Mouse (Mus musculus) bone marrow, adult 2 months (tissue): ENCODE measurements around the gene Nipal1.

ENCODE experiments used
- CTCF ChIP-seq: fragments of 200-500 bp; IDR thresholded peaks from 2 replicates; pipeline ENCODE4 v1.5.1; 2011; ENCODE audit warnings: low read length, control low read depth; ENCODE audit not compliant: control insufficient read depth, insufficient read depth
- POLR2A ChIP-seq: fragments of 200-500 bp; IDR thresholded peaks from 2 replicates; pipeline ENCODE4 v1.6.1; 2011; ENCODE audit warnings: low read depth, mild to moderate bottlenecking, control low read depth, low read length, borderline replicate concordance; ENCODE audit not compliant: control insufficient read depth

GRCm38 (mm10) chr5:72621022-72621421 lies 26.6 kb upstream of the Nipal1 start:
- TF ChIP-seq CTCF (no peak), POLR2A (no peak)
